Mouse (Mus musculus) lung, postnatal 14 days (tissue): ENCODE measurements around the gene Cox7a2l.

ENCODE experiments used
- DNase-seq: peaks from one replicate; pipeline ENCODE4 v3.0.0; 2021

Cox7a2l gene

DNA sequence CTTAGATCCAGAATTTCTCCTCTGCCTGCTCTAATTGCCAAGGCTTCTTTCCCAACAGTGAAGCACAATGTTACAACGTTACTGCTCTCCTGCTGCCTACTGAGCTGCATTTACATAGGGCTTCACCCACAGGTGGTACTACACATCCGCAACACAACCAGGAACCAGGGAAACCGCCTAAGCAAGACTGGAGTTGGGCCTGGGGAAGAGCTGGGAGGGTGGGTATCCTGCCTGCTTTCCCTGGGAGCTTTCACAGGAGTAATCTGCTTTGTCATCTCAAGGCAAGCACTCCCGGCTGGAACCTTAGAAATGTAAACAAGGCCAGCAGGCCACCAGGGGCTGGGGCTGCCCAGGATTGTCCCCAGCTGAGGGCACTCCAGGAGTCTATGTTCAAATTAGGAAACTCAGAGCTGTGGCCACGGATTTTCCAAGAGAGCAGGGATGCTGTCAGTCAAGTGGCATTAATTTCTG, 9.0 kb upstream of the Cox7a2l start:
- DNase-seq = no peak

DNA sequence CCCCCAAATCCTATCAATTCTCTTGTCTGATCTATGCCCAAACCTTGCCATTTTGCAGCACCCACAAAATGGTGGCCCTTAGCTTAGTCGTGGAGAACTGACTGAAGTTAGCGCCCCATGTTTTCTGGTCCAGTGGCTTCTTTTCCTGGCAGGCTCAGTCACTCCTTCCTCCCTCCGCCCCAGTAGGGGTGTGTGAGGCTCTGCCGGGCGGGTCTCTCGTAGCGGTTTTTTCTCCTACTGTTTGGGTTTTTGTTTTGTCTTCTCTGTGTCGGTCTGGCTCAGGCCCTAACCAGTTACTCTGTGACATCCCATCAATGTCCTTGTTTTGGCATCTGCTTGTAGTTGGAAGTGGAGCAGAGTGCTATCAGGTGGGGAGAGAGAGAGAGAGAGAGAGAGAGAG, 8.5 kb upstream of the Cox7a2l start:
- no peak for DNase-seq

DNA sequence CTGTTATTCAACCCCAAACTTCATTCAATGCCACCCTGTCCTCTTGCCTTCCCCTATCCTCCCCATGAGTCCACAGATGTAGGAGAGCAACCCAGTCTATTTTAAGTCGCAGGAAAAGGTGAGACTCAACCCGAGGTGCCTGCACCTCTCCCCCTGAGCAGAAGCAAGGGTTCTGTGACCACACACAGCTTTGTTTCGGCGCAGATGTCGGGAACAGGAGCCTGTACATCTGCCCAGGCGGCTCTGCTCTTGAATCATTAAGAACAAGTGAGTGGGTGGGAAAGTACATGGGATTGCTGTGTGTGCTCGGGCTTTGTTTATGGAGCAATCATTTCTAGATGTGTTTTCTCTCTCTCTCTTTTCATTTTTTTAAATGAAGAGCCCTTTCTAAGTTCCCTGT, 7.6 kb upstream of the Cox7a2l start:
- no peak for DNase-seq

DNA sequence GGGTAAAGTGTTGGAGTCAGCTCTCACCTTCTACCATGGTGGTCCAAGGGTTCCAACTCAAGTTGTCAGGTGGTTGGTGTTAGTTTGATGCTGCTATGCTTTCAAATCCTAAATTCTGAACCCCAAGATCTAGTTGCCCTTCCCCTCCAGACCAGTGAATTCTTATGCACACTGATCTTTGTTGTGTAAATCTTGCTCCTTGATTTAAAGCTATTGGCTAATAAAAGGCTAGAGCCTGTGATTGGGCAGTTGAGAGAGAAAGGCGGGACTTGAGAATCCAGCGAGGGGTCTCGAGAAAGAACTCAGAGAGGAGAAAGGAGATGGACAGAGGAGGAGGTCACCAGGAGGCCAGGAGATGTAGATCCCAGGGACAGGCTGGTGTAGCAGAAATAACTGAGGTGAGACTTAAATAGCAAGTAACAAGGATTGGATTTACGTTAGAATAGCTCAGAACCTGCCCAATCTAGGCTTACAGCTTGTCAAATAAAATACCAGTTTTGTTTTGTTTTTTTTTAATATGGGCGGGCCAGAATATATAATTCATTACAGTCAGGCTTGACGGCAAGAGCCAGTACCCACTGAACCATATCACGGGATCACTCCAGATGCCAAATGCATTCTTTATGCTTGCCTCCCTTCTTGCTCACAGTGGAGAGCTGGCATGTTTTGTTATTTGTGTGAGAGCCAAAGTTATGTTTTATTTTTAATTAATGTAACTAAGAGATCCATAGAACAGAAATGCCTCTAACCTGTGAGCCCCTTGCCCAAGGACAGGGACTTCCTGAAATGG, 5.7 kb upstream of the Cox7a2l start:
- no peak for DNase-seq

DNA sequence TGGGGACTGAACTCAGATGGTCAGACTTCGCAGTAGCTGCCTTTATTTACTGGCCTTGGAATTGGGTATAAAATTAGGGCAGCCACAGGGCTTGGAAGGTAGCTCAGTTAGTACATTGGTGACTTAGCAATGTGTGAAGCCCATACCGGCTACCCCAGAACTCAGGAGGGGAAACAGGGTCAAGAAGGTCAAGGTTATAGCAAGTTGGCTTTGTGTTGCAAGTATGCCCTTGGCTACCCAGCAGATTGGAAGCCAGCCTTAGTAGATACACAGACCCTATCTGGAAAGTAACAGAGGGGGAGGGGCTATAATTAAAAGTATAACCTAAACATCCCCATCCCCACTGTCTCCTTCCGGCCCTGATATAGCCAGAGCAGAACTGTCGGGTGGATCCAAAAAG, 4.8 kb upstream of the Cox7a2l start:
- no peak for DNase-seq

DNA sequence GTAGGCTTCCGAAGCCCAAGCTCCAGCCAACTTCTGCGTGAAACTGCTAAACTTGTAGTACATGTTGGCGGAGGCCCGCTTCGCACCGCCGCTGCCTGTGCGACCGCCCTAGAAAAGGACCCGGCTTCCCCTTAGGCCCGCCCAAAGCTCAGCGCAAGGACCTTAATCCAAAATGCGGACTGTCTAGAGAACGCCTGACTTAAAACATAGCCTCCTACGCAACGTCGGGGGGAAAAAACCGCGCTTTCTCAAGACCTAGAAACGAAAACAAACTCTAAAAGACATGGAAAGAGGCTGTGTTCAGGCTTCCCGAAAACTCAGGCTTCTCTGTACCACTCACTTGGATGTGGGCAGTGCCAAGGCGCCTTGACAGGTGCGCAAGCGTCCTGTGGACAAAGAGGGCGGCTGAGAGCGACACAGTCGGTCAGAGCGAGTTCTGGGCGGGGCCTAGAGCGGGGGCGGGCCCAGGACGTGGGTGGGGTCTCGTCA, 2.9 kb downstream of the Cox7a2l start:
- DNase-seq = peak; percentile 91

DNA sequence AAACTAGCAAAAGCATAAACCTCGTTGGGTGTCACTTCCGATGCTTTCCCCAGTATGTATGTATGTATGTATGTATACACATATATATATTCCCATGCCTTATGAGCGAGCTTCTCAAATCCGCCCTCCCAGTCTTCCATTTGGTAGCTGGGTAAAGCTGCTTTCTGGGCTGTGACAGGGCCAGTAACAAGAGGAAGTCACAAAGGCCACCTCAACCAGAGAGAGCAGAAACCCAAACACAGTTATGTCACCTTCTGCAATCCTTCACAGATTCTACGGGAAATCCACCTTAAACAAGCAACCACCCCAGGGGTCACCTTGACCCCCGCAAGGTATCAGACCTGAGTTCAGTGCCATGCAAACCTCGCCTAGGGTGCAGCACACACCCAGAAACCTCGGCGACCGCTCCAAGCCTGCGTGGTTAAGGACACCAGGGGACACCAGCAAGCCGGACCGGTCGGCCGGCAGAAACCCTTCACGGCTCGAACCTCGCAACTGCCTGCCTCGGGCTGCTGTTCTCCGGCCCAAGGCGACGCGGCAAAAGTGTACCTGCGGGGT, 3.4 kb downstream of the Cox7a2l start:
- no peak for DNase-seq

GRCm38 (mm10) chr17:83512130-83512529, 5.0 kb downstream of the Cox7a2l start:
- no peak for DNase-seq

DNA sequence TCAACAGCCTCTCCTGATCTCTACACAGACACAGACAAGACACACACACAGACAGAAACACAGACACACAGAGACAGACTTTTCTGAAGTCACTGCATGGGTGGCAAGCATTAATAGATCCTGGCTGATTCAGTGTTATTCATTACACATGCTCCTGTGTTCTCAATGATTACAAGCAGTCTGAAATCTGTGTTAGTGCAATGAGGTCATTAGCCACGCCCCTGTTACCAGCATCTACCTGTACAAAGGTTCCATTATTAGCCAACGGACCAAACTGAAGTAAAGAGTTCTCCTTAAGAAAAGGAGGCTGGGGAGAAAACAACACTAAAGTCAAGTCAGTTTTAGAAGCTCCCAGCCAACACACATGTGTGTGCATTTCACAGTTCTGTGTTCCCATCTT, 13.4 kb downstream of the Cox7a2l start:
- no peak for DNase-seq

DNA sequence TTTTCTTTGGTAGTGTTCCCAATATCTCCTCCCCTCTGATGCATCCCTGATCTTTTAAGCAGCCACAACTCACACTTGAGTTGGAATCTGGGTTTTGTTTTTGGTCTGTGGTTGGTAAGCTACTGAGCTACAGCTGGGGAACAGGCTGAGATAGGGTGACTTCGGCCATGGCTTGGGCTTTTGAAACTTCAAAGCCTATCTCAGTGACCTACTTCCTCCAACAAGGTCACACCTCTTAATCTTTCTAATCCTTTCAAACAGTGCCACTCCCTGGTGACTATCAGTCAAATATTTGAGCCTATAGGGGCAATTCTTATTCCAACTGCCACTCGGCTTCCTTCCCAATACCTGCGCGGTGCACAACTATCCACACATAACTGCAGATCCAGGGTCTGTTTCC, 17.4 kb downstream of the Cox7a2l start:
- no peak for DNase-seq

DNA sequence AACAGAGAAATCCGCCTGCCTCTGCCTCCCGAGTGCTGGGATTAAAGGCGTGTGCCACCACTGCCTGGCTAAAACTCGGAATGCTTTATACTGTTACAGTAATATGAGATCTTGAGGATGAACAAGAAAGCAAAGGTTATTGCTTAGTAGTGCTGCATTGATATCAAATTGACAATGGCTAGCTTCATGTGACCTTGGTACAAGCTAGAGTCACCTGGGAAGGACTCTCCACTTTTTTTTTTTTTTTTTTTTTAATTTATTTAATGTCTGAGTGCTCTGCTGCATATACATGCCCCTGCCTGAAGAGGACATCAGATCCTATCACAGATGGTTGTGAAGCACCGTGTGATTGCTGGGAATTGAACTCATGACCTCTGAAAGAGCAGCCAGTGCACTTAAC, 18.2 kb downstream of the Cox7a2l start:
- no peak for DNase-seq

GRCm38 (mm10) chr17:83487762-83488161, 29.4 kb downstream of the Cox7a2l start:
- DNase-seq = no peak

GRCm38 (mm10) chr17:83483784-83484183, 33.3 kb downstream of the Cox7a2l start:
- no peak for DNase-seq

DNA sequence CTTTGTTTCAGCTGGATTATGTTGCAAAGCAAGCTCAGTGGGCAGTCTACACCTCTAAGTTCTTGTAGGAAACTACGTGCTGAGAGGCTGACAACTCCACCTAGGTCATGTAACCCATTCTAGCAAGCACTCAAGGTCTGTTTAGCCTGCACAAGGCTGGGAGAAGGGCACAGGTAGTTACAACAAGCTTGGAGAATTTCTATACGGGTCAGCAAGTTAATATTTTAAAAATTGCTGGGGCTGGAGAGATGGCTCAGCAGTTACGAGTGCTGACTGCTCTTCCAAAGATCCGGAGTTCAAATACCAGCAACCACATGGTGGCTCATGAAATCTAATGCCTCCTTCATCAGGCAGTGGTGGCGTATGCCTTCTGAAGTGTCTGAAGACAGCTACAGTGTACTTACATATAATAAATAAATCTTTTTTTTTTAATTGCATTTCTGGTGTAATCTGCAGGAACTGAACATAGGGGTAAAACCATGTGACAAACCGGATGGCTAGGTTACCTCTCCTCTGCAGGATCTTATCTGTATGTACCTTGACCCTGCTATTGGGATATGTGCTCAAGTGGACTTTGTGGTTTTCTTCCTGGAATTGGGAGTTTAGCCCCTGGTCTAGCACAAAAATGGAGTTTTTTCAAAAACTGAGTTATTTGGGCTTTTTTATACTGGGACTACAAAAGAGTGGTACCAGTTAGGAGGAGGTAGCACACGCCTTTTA, 34.2 kb downstream of the Cox7a2l start:
- DNase-seq = no peak

GRCm38 (mm10) chr17:83481551-83481950, 35.6 kb downstream of the Cox7a2l start:
- no peak for DNase-seq

GRCm38 (mm10) chr17:83477089-83477488, 40.0 kb downstream of the Cox7a2l start:
- no peak for DNase-seq

DNA sequence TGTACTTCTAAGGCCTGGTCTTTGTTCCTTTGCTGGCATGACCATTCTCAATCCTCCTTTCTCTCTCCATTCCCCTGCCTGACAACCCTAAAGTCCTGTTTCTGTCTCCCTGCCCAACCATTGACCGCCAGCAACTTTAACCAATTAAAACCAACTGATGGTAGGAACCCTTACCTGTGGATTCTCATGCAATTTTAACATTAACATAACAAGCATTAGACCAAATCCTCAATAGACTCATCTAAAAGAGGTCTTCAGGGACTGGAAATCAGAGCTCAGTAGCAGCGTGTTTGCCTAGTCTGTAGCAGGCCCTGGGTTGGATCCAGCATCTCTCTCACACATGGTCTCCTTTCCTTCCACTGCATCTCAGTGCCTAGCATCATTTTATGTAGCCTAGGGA, 47.5 kb downstream of the Cox7a2l start:
- no peak for DNase-seq

GRCm38 (mm10) chr17:83466697-83467251, 50.4 kb downstream of the Cox7a2l start:
- DNase-seq = no peak

DNA sequence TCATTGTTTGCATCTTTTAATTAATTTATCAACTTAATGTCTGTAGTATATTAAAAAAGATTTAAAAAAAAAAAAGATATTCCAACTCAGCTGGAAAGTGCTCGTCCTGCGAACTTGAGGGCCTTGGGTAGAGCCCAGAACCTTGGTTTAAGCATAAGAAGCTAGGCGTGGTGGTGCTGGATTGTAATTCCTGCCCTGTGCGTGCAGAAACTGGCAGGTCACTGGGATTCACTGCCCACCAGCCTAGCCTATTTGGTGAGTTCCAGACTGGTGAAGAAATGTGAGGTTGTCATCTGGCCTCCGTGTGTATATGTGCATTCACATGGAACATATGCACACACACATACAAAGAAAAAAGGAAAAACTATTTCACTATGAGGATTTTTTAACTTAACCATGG, 51.2 kb downstream of the Cox7a2l start:
- no peak for DNase-seq

DNA sequence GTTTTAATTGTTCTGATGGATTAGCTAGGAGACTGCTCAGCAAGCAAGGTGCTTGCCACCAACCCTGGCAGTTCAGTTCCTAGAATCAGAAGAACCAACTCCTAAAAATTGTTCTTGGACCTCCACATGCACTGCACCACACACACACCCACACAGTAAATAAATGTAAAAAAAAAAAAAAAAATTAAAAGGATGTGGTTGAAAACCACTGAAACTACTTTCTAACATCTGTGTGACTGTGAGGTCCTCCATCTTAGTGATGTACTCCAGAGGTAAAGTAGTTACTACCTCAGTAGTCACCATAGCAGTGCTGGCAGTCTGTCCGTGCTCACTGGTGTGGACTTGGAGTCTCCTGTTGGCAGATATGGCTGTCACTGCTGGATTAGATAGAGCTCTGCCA, 59.9 kb downstream of the Cox7a2l start:
- DNase-seq = no peak

DNA sequence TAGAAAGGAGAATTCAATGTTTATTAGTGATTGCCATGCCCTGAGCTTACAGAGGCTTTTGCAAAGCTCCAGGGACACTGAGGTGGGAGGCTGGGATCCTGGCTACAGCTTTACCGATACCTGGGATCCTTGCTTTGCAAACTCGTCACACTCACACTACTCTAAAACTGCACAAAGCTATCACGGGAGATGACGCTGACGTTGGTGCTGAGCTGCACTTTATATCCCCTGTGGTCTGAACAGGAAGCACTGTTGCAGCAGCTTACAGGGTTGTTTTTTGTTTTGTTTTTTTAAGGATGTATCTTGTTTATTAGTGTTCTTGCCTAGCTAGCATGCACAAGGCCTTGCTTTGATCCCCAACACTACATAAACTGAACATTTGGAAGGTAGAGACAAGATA, 63.5 kb downstream of the Cox7a2l start:
- no peak for DNase-seq

- DNase-seq = no peak
Measured at GRCm38 (mm10) chr17:83452451-83452850, 64.7 kb downstream of the Cox7a2l start.
